Mouse (Mus musculus) cortical plate, adult 2 months (tissue): Measurements from ENCODE around the gene Gm28539.

Experiments used
- CTCF ChIP-seq: fragments of 200-500 bp; IDR thresholded peaks from 2 replicates; pipeline ENCODE4 v1.5.1; 2011; ENCODE audit warnings: mild to moderate bottlenecking, control low read depth, low read length; ENCODE audit not compliant: insufficient read depth; ENCODE audit errors: extremely low read depth
- POLR2A ChIP-seq: fragments of 200-500 bp; IDR thresholded peaks from 2 replicates; pipeline ENCODE4 v1.6.1; 2011; ENCODE audit warnings: mild to moderate bottlenecking, low read length, control low read depth; ENCODE audit not compliant: insufficient read depth; ENCODE audit errors: extremely low read depth

GRCm38 (mm10) chr16:18955070-18955469 lies 118.7 kb downstream of the Gm28539 start:
- TF ChIP-seq POLR2A (no peak), CTCF (no peak)
